Mouse (Mus musculus) lung, embryonic 16.5 days (tissue): ENCODE measurements around the gene Dnttip2. TPM values are rescaled to one million over a fixed set of nuclear protein-coding genes. Genes with fewer than 3 reads are reported as not detected.
"Not testable (repeated sequence)": the region's sequence is repeated elsewhere in the genome, so short reads cannot be mapped to it uniquely, and the experiment has no call there.

ENCODE experiments used
- ATAC-seq: fragments of 200-750 bp; cut with Nextera tagmentation; 2 replicates; pipeline ENCODE4 v1.8.0; 2017; ENCODE audit warnings: low read depth, mild to moderate bottlenecking, moderate library complexity
- H3K27ac ChIP-seq: fragments of 300-500 bp; sonication (generic); 2 replicates; pipeline ENCODE4 v1.5.1; 2014; ENCODE audit warnings: mild to moderate bottlenecking, control low read depth, low read length
- H3K27me3 ChIP-seq: fragments of 300-500 bp; sonication (generic); 2 replicates; pipeline ENCODE4 v1.6.1; 2014; ENCODE audit warnings: low read depth, low read length, mixed read lengths; ENCODE audit not compliant: control insufficient read depth, insufficient read depth
- H3K36me3 ChIP-seq: fragments of 300-500 bp; sonication (generic); 2 replicates; pipeline ENCODE4 v1.6.1; 2014; ENCODE audit warnings: low read length; ENCODE audit not compliant: control insufficient read depth, insufficient read depth
- H3K4me1 ChIP-seq: fragments of 300-500 bp; sonication (generic); replicated peaks from 2 replicates; pipeline ENCODE4 v1.6.1; 2014; ENCODE audit warnings: low read length, mixed read lengths; ENCODE audit not compliant: control insufficient read depth, insufficient read depth
- H3K4me2 ChIP-seq: fragments of 300-500 bp; sonication (generic); 2 replicates; pipeline ENCODE4 v1.6.1; 2014; ENCODE audit warnings: low read depth, low read length, control low read depth
- H3K4me3 ChIP-seq: fragments of 300-500 bp; sonication (generic); 2 replicates; pipeline ENCODE4 v1.5.1; 2014; ENCODE audit warnings: mild to moderate bottlenecking, low read length, control low read depth
- H3K9ac ChIP-seq: fragments of 300-500 bp; sonication (generic); 2 replicates; pipeline ENCODE4 v1.6.1; 2014; ENCODE audit warnings: low read length, control low read depth
- H3K9me3 ChIP-seq: fragments of 300-500 bp; sonication (generic); 2 replicates; pipeline ENCODE4 v1.6.1; 2016; ENCODE audit warnings: low read length; ENCODE audit not compliant: control insufficient read depth
- WGBS: fragments of 180-500 bp; shearing (Covaris S2); extraction: QIAGEN DNeasy Blood & Tissue Kit; methylation state at CpG from one replicate; pipeline ENCODE4 v1.1.7; 2014; 5-methylcytosine and 5-hydroxymethylcytosine counted together
- polyA plus RNA-seq: library from polyadenylated mRNA; unstranded; fragments of >200 nt; fragmentation: Nextera tagmentation; extraction: Ambion mirVana; gene quantifications from 2 replicates; pipeline ENCODE4 v1.2.1, GENCODE M21; 2015

Dnttip2 gene
- polyA plus RNA-seq, 1 experiment from 2014 or later = 61.8 TPM

- H3K27me3 ChIP-seq = no peaks in the 10 kb centered on the region
- ATAC-seq = no peak
- H3K27ac ChIP-seq = no peak overlapping the region
- peak overlapping the region; percentile 97 for H3K4me3 ChIP-seq
- WGBS = 25% methylated on average over 6 of the region's 6 CpGs
- peaks cover 26% of the 10 kb centered on the region for H3K4me1 ChIP-seq
- H3K9ac ChIP-seq = peak overlapping the region; percentile 88
- no peaks in the 10 kb centered on the region for H3K9me3 ChIP-seq
- H3K36me3 ChIP-seq = no peaks in the 10 kb centered on the region
- peak overlapping the region; percentile 78 for H3K4me2 ChIP-seq
Measured at GRCm38 (mm10) chr3:122246406-122246805, 27.8 kb upstream of the Dnttip2 start.

- no peaks in the 10 kb centered on the region for H3K9me3 ChIP-seq
- 45% methylated on average over 12 of the region's 12 CpGs for WGBS
- no peak for ATAC-seq
- no peak overlapping the region; the same call in 1 of the 2 replicates for H3K9ac ChIP-seq
- no peaks in the 10 kb centered on the region for H3K36me3 ChIP-seq
- H3K4me2 ChIP-seq = peak overlapping the region; percentile 78
- H3K4me1 ChIP-seq = peaks cover 26% of the 10 kb centered on the region
- peak overlapping the region; percentile 97 for H3K4me3 ChIP-seq
- no peak overlapping the region for H3K27ac ChIP-seq
- H3K27me3 ChIP-seq = no peaks in the 10 kb centered on the region
Measured at GRCm38 (mm10) chr3:122246986-122247767, 27.0 kb upstream of the Dnttip2 start.

- ATAC-seq = no peak
- Histone ChIP-seq H3K9me3 (no peaks in the 10 kb centered on the region), H3K4me2 (no peak overlapping the region), H3K27ac (no peak overlapping the region), H3K4me1 (peaks cover 26% of the 10 kb centered on the region), H3K4me3 (no peak overlapping the region), H3K27me3 (no peaks in the 10 kb centered on the region), H3K36me3 (no peaks in the 10 kb centered on the region), H3K9ac (no peak overlapping the region)
- WGBS = 84% methylated on average over 2 of the region's 2 CpGs
Measured at GRCm38 (mm10) chr3:122247768-122248100, 26.5 kb upstream of the Dnttip2 start.

DNA sequence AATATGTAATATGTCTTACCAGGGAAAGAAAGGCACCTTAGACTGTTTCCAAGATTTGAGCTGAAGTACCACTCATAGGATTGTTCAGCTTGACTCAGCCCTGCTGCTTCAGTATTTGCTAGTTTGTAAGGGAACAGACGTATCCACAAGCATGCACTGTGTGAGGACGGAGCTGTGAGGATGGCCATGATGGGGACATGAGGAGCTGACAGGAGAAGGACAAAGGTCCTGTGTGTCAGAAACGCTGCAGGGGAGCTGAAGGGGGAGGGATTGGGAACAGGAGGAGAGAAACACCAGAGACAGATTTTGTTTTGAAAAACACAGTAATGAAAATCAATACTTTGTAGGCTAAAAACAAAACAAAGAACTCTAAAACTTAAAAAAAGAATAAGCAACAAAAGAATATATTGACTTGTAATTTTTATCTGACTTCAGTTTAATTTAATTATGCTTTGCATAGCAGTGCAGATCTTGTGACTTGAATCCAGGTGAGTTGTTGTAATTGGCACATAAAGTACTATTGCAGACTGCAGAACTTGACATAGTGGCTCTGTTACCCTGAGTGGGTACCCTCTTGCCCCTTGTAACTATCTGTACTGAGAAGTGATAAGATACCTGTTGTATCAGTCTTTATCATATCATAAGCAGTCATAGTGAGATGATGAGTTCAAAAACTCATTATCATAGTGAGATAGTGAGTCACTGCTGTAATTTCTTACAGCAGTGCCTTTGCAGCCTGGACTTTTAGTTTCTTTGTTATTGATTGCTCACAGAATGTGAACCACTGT, 21.5 kb upstream of the Dnttip2 start:
- H3K27ac ChIP-seq = no peak overlapping the region
- H3K27me3 ChIP-seq = no peaks in the 10 kb centered on the region
- WGBS = 44% methylated on average over 3 of the region's 3 CpGs
- H3K9me3 ChIP-seq = no peaks in the 10 kb centered on the region
- H3K36me3 ChIP-seq = no peaks in the 10 kb centered on the region
- H3K4me2 ChIP-seq = no peak overlapping the region
- ATAC-seq = no peak
- no peak overlapping the region for H3K9ac ChIP-seq
- peaks cover 3% of the 10 kb centered on the region; the same call in 1 of the 2 replicates for H3K4me1 ChIP-seq
- no peak overlapping the region for H3K4me3 ChIP-seq

GRCm38 (mm10) chr3:122254050-122254449, 20.1 kb upstream of the Dnttip2 start:
- H3K9ac ChIP-seq, H3K27ac ChIP-seq, H3K9me3 ChIP-seq, ATAC-seq, H3K36me3 ChIP-seq, H3K27me3 ChIP-seq, H3K4me1 ChIP-seq, H3K4me3 ChIP-seq, H3K4me2 ChIP-seq: not testable (repeated sequence)
- 84% methylated on average over 7 of the region's 7 CpGs for WGBS

GRCm38 (mm10) chr3:122269986-122270385, 4.2 kb upstream of the Dnttip2 start:
- no peaks in the 10 kb centered on the region for H3K9me3 ChIP-seq
- no peak overlapping the region for H3K27ac ChIP-seq
- no peak overlapping the region for H3K9ac ChIP-seq
- H3K36me3 ChIP-seq = peaks cover 4% of the 10 kb centered on the region
- no peaks in the 10 kb centered on the region for H3K27me3 ChIP-seq
- ATAC-seq = no peak
- H3K4me1 ChIP-seq = peaks cover 1% of the 10 kb centered on the region
- H3K4me3 ChIP-seq = no peak overlapping the region
- no peak overlapping the region for H3K4me2 ChIP-seq
- 69% methylated on average over 5 of the region's 5 CpGs for WGBS

- Histone ChIP-seq H3K4me1 (peaks cover 20% of the 10 kb centered on the region), H3K36me3 (peaks cover 15% of the 10 kb centered on the region)
- not testable (repeated sequence) for ATAC-seq, H3K4me3 ChIP-seq, H3K9me3 ChIP-seq, H3K9ac ChIP-seq, H3K27me3 ChIP-seq, H3K27ac ChIP-seq, H3K4me2 ChIP-seq
- WGBS = 54% methylated on average over 1 of the region's 1 CpGs
Measured at GRCm38 (mm10) chr3:122272565-122272964, 1.6 kb upstream of the Dnttip2 start.

DNA sequence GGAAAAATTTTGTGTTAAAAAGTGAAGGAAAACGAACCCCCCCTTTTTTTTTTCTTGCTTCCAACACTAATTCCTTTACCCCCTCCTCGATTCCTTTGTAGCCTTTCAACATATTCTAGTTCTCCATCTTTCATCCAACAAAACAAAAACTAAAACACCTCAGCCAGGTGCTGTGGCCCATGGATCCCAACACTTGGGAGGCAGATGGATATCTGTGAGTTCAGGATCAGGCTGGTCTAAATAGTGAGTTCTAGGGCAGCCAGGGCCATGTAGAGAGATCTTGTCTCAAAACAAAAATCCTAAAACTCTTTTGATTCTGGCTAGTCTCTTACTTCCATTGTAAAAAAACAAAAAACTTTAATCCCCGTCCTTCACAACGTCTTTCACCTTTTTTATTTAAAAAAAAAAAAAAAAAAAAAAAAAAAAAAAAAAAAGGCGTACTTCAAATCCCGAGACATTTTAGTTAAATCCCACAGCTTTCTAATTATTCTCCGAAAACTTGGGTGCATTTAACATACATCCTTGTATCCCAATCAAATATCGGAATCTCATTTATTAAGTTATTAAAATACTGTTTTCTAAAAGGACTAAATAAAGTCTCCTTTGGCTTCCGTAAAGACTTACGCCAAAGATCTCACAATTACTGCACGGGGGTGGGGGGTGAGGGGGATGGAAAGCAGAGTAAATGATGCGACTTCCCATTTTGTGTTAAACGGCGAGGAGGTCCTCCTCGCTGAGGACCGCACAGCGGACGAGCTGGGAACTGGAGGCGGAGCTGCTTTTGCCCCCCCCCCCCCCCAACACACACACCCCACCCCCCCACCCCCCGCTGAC, 564 bp upstream of the Dnttip2 start:
- WGBS = 9% methylated on average over 20 of the region's 20 CpGs
- Histone ChIP-seq H3K36me3 (peaks cover 19% of the 10 kb centered on the region), H3K4me2 (peak overlapping the region; percentile 53), H3K9ac (peak overlapping the region; percentile 60), H3K27me3 (no peaks in the 10 kb centered on the region), H3K27ac (no peak overlapping the region), H3K4me1 (peaks cover 24% of the 10 kb centered on the region), H3K4me3 (peak overlapping the region; percentile 100), H3K9me3 (no peaks in the 10 kb centered on the region)
- ATAC-seq = no peak

DNA sequence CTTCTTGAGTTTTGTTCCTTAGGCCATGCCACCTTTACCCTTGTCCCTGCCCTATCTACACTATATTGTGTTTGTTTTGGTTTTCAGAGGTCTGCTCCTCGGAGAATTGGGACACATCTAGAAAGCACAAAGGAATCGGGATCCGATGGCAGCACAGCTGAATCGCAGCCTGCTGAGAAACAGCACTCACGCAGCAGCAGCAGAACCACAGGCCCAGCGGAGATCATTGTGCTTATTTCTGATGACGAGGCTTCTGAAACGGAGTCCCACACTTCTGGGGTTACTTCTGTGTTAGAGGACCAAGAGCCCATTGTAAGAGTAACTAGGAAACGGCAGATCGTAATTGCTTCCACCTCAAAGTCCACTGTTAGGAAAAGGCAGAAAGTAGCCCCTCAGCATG, 923 bp downstream of the Dnttip2 start:
- H3K9ac ChIP-seq = peak overlapping the region; percentile 98
- WGBS = 73% methylated on average over 10 of the region's 10 CpGs
- peaks cover 24% of the 10 kb centered on the region for H3K4me1 ChIP-seq
- no peak for ATAC-seq
- H3K4me2 ChIP-seq = peak overlapping the region; percentile 68
- no peaks in the 10 kb centered on the region for H3K27me3 ChIP-seq
- H3K9me3 ChIP-seq = no peaks in the 10 kb centered on the region
- H3K4me3 ChIP-seq = peak overlapping the region; percentile 100
- peaks cover 32% of the 10 kb centered on the region for H3K36me3 ChIP-seq
- no peak overlapping the region for H3K27ac ChIP-seq
